Mouse (Mus musculus): ENCODE results near the gene Zbtb7b. TPM values are rescaled to one million over a fixed set of nuclear protein-coding genes. Genes with fewer than 3 reads are reported as not detected.
"Not testable (repeated sequence)": the region's sequence is repeated elsewhere in the genome, so short reads cannot be mapped to it uniquely, and the experiment has no call there.

Gene Zbtb7b
- total RNA-seq (2015; ENCODE audit: low replicate concordance): 5.8 and 7.7 TPM in 2 replicates
- total RNA-seq (2017; ENCODE audit: low replicate concordance): 5.4 and 15.2 TPM in 2 replicates

DNA sequence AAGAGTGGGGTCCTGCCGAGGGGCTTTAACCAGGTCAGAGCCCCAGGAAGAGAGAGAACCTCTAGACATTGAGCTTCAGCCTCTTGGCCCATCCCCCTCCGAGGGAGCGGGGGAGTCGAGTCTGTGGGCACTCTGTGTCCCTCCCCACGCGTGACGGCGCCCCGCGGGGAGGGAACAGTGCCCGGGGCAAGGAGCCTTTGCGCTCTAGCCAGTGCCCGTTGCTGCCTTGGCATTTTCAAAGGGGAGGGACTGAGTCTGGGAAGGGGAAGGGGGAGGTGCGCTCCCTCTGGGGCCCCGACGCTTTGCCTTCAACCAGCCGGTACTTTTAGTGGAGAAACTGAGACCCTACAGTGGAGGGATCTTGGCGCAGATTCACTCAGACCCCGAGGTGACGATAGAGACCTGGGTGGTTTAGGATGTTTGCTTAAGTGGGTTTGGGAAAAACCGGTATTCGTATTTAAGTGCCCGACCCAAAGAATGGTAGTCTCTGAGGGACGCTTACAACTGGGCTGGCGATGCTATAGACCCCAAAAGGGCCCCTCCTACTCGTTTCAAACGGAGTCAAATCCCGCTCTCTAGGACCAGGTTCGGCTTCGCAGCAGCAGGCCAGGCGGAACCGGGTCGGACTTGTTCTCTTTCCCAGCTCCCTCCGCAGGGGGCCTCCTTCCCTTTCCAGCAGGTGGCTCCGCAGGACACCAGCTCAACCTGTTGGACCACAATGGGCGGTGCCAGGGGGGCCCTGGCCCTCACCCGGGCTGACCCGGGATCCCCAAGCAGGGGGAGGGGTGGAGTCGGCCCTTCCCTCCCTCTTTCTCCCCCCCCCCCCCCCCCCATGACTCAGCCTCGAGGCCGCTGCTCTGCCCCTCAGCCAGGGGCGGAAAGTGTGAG is at the start of gene Zbtb7b:
TSS of gene Zbtb7b (minus strand) at position 771 of the 888 bp plus-strand sequence.
- peak; percentile 56 for ATAC-seq (replicated peaks; ENCODE audit: low FRiP score, poor library complexity, severe bottlenecking)

DNA sequence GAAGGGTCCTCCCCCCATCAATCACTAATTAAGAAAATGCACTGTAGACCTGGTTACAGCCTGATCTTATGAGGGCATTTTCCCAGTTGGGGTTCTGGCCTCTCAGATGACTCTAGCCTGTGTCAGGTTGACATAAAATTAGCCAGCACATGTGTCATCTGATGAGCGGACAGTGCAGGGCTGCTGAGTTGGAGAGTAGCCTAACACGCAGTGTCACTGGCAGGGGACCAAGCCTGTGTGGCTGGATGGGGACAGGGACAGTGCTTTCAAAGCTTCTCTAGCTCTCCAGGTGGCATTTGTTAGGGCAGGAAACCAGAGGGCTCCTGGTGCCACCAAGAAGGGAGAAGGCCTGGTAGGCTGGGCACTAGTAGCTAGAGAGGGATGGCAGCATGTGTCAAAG is 46.1 kb upstream of the Zbtb7b start:
- no peak for ATAC-seq (replicated peaks; ENCODE audit: low FRiP score, poor library complexity, severe bottlenecking)

DNA sequence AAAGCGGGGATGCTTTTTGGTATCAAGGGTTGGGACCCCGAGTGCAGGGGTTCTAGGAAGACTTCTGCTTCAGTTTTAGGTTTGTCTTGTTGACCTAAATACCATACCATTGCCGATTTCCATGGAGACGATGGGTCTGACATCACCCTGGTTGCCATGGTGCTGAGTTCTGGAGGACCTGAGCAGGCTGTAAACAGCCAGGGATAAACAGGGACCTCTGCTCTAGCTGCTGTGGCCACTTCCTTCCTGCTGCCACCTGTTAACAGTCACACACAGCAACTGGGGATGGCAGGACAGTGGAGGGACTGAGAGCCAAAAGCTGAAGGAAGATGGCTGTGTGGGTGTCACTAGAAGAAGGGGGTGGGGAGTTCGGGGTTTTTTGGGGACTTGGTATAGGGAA is 42.7 kb upstream of the Zbtb7b start:
- no peak for ATAC-seq (replicated peaks; ENCODE audit: low FRiP score, poor library complexity, severe bottlenecking)

DNA sequence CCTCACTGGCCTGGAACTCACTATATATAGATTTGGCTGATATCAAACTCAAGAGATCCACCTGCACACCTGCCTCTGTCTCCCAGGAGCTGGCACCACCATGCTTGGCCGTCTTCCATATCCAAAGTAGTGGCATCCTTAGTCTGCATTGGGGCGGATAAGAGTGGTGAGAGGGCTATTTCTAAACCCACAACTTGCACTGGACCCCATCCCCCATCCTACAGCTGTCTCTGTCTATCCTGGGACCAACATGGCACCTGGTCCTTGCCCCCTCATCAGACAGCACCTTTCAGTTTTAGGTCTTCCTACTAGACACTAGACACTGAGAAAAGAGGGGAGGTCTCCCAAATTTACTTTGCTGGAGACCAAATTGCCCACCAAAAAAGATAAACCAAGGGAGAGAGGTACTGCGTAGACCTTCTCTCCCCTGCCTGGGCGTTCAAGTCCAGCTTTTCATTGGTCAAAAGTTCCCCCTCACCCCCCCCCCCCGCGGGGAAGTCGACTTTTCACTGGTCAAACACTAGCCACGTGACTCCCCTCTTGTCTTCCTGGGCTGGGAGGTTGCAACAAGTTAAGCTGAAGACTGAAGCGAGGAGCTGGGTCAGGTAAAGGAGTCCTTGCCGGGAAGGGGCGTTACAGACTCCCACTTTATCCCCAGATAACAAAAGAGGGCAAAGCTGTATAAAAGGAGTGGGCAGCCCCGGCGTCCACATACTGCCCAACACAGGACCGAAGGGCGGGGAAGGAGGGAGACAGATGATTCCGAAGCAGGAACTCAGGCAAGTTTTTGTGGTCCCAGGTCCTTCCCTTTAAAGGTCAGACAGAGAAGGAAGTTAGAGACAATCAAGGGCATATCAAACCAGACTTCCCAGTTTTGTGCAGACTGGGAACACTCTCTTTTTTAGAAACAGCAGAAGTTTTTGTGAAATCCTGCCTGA is 41.9 kb upstream of the Zbtb7b start, which contains the start of gene Pbxip1:
TSS of gene Pbxip1 (plus strand) at position 531 of the 938 bp plus-strand sequence.
- peak; percentile 72 for ATAC-seq (replicated peaks; ENCODE audit: low FRiP score, poor library complexity, severe bottlenecking)

DNA sequence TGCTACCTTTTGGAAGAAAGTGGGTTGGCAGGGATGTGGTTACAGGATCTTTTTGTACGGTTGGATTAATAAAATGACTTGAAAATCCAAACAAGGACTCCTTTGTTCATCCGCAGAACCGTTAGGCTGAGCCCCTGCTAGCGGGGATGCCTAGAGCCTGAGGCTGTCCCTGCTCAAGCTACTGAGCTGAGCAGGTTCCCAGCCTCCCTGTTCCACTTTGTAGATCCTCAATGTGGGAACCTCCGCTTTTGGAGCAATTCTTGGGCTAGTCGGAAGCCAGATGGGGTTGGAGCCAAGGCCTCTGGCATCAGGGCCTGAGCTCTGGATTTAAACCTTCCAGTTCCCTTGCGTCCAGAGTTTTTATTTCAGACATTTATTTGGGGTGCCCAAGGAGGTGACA is 40.5 kb upstream of the Zbtb7b start:
- no peak for ATAC-seq (replicated peaks; ENCODE audit: low FRiP score, poor library complexity, severe bottlenecking)

DNA sequence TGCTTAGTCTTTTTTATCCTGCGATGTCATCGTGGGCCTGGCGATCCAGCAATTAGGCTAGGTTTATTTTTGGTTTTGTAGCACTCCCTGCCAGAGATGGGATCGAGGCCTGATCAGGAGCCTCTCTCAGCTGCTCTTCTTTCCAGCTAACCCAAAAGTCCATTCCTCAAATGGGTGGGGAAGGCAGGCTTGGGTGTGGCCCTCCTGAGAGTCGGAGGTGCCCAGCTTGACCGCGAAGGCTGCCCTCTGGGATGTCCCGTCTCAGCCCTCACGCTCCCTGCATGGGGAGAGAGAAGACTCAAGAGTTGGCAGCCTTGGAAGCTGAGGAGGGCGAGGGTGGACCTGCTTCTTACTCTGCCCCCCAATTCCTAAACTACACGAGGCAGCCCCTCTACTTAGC is 40.0 kb upstream of the Zbtb7b start:
- ATAC-seq (replicated peaks; ENCODE audit: low FRiP score, poor library complexity, severe bottlenecking): no peak

DNA sequence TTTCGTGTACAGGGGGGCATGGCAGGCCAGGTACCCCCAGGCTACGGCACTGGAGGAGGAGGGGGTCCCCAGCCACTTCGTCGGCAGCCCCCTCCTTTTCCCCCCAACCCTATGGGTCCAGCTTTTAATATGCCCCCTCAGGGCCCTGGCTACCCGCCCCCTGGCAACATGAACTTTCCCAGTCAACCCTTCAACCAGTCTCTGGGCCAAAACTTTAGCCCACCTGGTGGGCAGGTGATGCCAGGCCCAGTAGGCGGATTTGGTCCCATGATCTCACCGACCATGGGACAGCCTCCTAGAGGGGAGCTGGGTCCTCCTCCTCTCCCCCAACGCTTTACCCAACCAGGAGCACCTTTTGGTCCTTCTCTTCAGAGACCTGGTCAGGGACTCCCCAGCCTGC is 38.0 kb upstream of the Zbtb7b start:
- no peak for ATAC-seq (replicated peaks; ENCODE audit: low FRiP score, poor library complexity, severe bottlenecking)

DNA sequence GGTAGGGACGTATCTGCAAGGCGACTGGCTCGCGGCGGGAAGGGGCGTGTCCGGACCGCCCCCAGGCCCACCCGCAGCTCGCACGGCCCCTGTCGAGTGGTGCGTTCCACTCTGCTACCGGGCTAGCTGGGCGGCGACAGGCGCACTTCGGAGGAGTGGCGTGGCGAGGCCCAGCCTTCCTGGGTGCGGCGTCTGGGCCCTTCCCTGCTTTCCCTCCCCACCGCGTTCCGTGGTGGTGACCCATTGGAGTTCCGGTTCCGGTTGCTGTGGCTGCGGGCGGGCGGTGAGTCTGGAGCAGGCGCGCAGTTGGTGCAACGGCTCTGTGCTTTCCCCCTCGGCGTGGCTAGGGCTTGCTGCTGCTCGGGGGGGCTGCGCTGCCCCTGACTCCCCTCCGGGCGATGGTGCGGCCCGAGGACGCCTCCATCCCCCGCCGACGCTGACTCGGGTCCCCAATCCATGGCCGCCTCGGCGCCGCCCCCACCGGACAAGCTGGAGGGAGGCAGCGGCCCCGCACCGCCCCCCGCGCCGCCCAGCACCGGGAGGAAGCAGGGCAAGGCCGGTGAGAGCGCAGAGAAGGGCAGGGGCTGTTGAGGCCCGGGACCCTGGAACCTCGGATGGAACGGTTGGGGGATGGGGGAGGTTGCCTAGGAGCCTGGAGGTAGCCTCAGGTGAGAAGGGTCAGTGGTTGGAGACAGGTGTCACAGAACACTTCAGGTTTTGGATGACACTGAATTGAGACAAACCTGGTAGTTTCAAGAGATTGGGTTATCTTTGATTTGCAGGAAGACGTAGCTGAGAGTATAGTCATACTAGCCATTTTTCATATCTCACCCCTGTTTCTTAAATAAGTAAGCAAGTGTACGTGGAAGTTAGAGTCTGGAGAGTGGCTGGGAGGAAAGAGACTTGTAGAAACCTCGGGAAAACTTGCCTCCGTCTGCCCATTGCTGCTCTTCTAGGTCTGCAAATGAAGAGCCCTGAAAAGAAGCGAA is 35.9 kb upstream of the Zbtb7b start, which contains the start of gene Pygo2:
TSS of gene Pygo2 (plus strand) at position 44 of the 989 bp plus-strand sequence.
- ATAC-seq (replicated peaks; ENCODE audit: low FRiP score, poor library complexity, severe bottlenecking): peak; percentile 95

DNA sequence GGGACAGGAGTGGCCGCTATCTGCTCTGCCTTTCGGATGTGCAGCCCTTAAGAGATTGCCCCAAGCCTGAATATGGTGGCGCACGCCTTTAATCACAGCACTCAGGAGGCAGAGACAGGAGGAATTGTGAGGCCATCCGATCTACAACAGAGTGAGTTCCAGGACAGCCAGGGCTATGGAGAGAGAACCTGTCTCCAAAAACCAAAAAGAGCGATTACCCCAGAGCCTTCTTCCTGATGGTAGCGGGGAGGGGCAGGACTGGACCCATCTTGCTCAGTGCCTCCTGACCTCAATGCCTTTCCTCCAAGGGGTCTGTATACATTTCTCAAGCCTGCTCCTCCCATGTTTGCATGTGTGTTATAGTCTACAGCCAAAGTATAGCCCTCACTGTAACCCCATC is 34.4 kb upstream of the Zbtb7b start:
- not testable (repeated sequence) for ATAC-seq (replicated peaks; ENCODE audit: low FRiP score, poor library complexity, severe bottlenecking)

DNA sequence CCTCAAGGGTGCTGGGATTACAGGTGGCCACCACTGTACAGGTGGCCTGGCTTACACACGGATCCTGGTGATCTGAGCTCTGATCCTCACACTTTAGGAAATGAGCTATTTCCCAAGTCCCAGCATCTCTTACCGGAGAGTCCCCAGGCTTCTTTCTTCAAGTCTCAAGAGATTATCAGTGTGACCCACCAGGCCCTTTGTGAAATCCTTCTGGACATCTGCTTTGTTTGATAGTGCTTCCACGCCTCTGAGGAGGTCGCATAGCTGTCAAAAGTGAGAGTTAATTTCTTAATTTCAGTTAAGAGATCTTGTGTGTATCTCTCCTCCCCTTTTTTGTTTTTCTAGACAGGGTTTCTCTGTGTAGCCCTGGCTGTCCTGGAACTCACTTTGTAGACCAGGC is 31.3 kb upstream of the Zbtb7b start:
- no peak for ATAC-seq (replicated peaks; ENCODE audit: low FRiP score, poor library complexity, severe bottlenecking)

DNA sequence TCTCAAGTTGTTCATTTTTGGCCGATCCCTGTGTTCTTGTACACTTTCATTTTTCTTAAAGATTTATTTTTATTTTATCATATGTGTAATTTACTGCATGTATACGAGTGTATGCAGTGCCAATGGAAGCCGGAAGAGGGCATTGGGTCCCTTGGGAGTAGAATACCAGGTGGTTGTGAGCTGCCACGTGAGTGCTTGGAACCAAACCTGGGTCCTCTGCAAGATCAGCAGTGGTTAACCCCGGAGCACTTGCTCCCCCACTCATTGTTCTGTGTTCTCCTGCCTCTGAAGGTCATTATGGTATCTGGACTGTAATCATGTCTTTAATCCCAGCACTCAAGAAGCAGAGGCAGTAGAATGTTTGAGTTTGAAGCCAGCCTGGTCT is 30.6 kb upstream of the Zbtb7b start:
- ATAC-seq (replicated peaks; ENCODE audit: low FRiP score, poor library complexity, severe bottlenecking): no peak

DNA sequence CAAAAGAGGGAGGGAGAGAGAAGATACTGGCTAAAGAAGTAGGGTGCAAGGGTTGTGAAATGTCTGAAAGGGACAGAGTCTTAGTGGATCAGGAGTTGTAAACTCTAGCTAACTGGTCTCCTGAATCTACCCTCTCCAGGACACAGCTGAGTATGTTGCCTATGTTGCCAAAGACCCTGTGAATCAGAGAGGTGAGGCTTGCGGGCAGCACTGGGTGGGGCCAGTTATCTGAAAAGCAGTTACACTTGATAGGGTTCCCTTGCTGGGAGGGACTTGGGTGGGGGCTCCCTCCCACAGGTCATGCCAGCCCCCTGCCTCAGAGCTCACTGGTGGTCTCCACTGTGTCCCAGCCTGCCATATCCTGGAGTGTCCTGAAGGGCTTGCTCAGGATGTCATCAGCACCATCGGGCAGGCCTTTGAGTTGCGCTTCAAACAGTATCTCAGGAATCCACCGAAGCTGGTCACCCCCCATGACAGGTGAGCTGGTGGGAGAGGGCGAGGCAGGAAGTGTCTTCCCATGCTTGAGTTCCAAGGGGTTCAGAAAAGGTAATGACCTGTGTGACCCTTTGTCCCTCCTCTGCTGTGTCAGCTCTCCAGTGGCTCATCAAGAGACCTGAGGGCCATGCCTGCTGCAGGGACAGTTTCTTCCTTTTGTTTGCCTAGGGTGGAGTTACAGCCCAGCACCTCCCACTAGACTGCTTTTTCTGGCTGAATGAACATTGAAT is 30.0 kb upstream of the Zbtb7b start:
- ATAC-seq (replicated peaks; ENCODE audit: low FRiP score, poor library complexity, severe bottlenecking): no peak

DNA sequence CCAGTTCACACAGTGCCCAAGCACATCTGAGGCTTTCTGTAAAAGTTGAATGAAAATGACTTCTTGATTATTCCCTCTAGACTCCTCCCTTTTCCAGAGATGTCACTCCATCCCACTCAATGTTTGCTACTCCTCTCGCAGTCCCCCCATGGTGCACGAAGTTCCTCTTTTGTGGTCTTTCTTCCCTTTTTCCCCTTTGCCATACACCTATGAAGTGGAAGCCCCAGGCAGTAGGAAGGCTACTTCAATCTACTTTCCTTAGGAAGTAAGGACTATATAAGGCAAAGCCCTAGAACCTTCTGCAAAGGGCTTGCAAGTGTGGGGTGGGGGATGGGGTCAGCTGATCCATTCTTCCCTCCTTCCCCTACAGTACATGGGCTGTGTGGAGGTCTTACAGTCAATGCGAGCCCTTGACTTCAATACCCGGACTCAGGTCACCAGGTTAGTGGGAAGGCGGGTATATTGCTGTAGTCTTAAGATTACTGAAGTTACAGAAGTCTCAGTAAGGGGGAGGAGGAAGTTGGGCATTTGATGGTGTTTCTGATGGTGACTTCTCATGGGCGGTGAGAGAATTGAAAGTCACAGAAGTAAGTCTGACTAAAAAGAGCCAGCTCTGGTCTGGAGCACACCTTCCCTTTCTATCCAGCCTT is 28.1 kb upstream of the Zbtb7b start:
- no peak for ATAC-seq (replicated peaks; ENCODE audit: low FRiP score, poor library complexity, severe bottlenecking)

DNA sequence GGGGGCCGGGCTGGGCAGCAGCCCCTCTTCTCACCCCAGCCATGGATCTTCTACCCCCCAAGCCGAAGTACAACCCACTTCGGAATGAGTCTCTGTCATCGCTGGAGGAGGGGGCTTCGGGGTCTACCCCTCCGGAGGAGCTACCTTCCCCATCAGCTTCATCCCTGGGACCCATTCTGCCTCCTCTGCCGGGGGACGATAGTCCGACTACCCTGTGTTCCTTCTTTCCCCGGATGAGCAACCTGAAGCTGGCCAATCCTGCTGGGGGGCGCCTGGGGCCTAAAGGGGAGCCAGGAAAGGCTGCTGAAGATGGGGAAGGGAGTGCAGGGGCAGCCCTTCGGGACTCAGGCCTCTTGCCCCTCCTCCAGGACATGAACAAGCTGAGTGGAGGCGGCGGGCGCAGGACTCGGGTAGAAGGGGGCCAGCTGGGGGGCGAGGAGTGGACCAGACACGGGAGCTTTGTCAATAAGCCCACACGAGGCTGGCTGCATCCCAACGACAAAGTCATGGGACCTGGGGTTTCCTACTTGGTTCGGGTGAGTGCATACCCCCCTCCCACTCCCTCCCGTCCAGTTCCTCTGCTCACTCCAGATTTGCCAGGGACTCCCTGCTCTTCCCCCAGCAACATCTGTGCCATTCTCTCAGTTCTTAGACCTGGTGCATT is 27.4 kb upstream of the Zbtb7b start:
- no peak for ATAC-seq (replicated peaks; ENCODE audit: low FRiP score, poor library complexity, severe bottlenecking)

DNA sequence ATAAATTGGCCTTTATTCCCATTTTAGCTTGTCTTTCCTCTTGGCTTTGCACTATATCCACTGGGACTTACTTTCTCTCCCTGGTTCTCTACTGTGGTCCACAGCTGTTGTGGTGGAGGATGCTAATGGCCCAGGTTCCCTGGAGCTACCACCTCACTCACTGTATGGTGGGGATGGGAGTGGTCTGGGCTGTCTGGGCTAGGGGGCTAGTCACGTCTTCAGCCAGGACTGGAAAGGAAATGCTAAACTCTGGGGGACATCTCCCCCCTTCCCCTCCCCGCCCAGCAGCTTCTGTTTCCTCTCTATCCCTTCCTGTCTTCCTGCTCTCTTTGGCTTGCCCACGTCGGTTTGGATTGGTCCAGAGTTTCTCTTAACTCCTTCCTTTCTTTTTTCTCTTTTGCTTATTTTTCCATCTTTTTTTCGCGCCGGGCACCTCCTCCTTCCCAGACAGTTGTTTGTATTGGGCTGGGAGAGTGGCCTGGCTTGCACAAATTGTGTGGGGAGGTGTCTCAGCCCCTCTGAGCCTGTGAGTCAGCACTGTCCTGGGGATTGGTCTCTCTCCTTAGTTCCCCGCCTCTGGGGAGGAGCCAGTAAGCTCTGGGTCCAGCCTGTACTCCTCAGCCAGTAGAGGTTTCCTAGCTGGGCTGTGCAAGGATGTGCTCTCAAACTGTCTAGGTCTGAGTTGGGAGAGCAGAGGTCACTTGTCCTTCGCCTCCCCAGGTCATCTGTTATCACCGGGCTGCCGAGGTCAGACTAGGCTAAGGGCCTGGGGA is 26.6 kb upstream of the Zbtb7b start:
- ATAC-seq (replicated peaks; ENCODE audit: low FRiP score, poor library complexity, severe bottlenecking): peak; percentile 77

DNA sequence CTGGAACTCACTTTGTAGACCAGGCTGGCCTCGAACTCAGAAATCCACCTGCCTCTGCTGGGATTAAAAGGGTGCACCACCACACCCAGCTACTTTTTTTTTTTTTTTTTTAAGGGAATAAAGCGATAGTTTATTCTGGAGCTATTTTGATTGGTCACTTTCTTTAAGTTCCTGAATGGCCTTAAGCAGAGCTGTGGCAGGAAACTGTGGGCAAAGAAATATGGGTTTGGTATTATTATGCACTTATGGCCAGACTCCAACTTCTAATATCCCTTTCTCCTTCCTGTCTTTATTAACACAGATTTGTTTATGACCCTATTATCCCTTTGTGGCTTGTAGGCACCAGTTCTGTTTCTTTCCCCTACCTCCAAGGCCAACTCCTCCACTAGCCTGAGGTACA is 25.8 kb upstream of the Zbtb7b start:
- no peak for ATAC-seq (replicated peaks; ENCODE audit: low FRiP score, poor library complexity, severe bottlenecking)

DNA sequence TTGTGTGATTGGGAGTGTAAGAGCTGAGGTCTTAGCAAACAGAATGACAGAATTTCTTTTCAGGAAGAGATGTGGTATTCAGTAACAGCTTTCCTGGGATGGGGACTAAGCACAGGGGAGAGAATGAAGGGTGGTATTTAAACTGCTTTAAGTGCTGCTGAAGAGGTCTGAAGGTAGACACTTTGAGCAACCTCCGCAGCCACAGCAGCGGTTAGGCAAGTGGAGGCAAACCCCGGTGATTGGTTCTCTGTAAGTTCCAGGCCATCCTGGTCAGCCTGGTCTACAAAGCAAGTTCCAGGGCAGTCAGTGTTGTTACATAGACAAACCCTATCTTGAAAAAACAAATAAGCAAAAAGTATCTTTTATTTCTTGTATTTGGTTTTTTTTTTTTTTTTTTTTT is 25.4 kb upstream of the Zbtb7b start:
- no peak for ATAC-seq (replicated peaks; ENCODE audit: low FRiP score, poor library complexity, severe bottlenecking)

Data from erythroblast, adult 5-6 weeks (primary cell).